Mouse (Mus musculus) activated CD4-positive, CD25-positive, alpha-beta regulatory T cell, adult 4 months (primary cell): Measurements from ENCODE around the gene Serhl. TPM values are rescaled to one million over a fixed set of nuclear protein-coding genes. Genes with fewer than 3 reads are reported as not detected.
A peak's percentile ranks its signal among the peaks of the same experiment; 100 is the strongest.
"Not testable (repeated sequence)": the region's sequence is repeated elsewhere in the genome, so short reads cannot be mapped to it uniquely, and the experiment has no call there.

ENCODE experiments used
- ATAC-seq: one replicate; pipeline ENCODE4 v1.8.0; 2017
- polyA plus RNA-seq, 2 experiments: library from polyadenylated mRNA; unstranded; fragments of 100-300 nt; shearing (Covaris generic); gene quantifications; one replicate each; pipeline ENCODE4 v1.2.1; 2017

Gene Serhl
- 10 to 100 TPM; 79.0 to 82.8 TPM for polyA plus RNA-seq

- no peak for ATAC-seq
These were observed at the start of gene Serhl for GRCm38 (mm10) chr15:83089429-83089605. TSS of gene Serhl (plus strand) at chr15:83089506.

GRCm38 (mm10) chr15:83040156-83040555 is 49.1 kb upstream of the Serhl start:
- no peak for ATAC-seq

DNA sequence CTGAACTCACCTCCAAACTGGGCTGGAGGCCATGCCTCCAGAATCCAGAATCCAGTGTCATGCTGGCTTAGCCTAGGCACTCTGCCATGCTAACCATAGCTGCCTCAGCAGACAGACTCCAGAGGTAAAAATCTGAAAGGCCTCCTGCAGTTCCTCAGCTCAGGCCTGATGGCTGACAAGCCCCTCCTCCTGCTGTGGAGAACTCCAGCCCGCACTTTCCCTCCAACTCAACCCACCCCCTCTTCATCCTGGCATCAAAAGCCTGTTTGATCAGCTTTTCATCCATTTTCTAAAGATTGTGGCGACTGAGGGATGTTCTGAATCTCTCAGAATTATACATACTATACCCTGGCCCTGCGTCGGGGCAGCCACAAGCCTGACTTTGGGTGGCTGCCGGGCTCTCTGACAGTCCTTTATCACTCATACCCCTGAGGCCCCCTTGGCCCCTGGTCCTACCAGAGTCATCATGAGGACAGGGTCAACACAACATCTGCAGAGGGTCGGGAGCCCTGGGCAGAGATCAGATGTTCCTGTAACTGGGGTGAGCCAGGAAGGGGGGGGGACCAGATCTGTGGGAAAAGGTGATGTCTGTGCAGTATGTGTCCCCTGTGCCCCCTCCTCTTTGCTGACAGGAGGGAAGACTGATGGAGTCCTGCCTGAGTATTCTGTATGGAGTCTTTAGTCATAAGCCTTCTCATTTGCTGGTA is 46.5 kb upstream of the Serhl start:
- no peak for ATAC-seq

DNA sequence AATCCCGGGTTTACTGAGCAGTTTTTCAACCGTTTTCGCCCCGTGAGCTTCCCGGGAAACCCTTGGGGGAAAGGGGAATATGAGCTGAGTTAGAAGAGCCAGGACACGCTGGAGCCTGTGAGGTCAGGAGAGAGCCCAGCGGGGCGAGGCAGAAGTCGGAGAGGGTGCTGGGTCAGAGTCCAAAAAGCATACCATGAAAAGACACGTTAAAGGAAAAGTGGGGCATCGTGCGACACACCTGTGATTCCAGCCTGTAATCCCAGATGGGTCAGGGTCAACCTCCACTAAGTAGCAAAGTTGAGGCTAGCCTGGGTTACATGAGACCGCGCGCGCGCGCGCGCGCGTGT is 46.0 kb upstream of the Serhl start:
- no peak for ATAC-seq

GRCm38 (mm10) chr15:83045565-83045964 is 43.7 kb upstream of the Serhl start:
- ATAC-seq: not testable (repeated sequence)

- no peak for ATAC-seq
These were observed 43.0 kb upstream of the Serhl start for GRCm38 (mm10) chr15:83046308-83046707.

- no peak for ATAC-seq
These were observed 42.6 kb upstream of the Serhl start for GRCm38 (mm10) chr15:83046730-83047129.

DNA sequence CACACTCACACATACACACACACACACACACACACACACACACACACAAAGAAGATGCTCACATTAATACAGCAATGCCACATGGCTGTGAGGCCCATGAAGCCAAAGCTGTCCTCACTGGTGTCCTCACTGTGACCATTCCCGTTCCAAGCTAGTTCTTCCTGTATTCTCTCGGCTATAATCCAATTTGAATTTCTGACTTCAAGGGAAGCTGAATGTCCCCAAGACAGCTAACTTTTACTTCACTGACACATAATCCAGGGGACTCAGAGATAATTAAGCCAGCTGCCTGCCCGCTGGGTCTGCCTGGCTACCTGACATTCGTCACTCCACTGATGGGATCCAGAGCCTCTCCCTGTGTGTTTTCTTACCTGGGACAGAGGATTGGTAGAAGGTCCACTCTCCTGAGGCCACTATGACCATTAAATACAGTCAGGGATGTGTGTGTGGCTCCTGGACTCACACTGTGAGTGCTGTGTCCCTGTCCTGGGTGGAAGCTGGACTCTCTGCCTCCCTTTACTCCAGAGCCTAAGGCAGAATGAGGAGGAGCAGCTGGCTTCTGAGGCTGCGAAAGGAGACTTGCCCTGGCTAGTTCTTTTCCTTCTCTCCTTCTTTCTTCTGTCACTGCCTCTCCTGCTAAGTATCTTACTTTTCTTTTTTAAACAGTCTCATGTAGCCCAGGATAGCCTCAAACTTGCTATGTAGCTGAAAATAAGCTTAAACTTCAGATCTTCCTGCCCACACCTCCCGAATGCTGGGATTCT is 36.8 kb upstream of the Serhl start:
- ATAC-seq: no peak

DNA sequence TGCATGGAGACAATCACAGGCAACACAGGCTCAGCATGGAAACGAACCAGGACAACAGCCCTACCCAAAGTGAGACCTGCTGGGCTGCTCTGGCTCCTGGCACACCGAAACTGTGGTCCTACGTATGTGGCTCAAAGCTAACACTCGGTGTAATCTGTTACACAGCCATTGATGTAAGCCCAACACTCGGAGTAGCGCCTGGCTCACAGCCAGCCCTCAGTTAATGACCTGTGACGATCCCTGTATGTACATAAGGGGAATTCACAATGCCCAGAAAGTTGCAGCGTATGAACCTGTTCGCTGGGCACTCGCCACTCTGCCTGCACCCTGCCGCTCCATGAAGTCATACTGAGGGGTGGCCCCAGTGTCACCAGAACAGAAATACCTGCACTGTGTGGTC is 36.0 kb upstream of the Serhl start:
- no peak for ATAC-seq

DNA sequence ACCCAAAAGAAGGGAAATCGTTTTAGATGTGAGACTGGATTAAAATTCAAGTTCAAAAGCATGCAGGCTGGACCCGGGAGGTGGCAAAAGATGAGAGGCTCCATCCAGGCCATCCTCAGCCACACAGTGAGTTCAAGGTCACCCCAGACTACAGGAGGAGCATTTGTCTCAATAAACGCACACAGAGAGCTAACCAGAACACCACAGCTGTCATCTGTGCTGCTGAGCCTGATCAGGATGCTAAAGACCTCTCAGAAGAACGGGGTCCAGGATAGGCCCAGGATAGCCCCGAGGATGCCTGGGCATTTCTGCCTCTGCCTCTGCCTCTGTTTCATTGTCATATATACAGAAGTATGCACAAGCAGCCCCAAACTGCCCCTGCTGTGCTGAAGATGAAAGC is 33.7 kb upstream of the Serhl start:
- ATAC-seq: no peak

- ATAC-seq: no peak
These were observed 32.8 kb upstream of the Serhl start for GRCm38 (mm10) chr15:83056378-83057083.

DNA sequence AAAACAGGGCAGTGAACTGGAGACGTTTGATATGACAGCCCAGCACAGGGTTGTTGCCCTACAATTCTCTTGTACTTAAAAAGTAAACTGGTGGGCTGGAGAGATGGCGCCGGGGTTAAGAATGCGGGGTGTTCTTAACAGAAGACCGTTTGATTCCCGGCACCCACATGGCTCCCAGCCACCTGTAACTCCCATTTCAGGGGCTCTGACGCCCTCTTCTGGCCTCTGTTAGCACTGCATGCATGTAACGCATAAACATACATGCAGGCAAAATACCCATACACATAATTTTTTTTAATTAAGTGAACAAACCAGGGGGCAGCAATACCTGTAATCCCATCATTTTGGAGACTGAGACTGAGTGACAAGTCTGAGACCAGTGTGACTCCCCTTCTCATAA is 31.8 kb upstream of the Serhl start:
- ATAC-seq: no peak

GRCm38 (mm10) chr15:83059233-83059660 is 30.1 kb upstream of the Serhl start:
- ATAC-seq: no peak

GRCm38 (mm10) chr15:83061689-83062088 is 27.6 kb upstream of the Serhl start:
- no peak for ATAC-seq

DNA sequence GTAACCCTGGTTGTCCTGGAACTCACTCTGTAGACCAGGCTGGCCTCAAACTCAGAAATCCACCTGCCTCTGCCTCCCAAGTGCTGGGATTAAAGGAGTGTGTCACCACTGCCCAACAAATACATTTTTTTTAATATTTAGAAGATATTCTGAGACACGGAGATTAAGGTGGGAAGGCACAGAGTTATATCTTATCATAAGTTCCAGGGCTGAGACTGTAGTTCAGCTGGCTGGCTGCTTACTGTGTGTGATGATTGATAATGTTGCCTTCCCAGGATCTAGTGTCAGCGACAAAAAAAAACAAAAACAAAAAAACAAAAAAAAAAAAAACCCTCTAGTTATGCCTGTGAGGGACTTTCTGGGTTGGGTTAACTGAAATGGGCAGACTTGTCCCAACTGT is 26.7 kb upstream of the Serhl start:
- ATAC-seq: not testable (repeated sequence)

DNA sequence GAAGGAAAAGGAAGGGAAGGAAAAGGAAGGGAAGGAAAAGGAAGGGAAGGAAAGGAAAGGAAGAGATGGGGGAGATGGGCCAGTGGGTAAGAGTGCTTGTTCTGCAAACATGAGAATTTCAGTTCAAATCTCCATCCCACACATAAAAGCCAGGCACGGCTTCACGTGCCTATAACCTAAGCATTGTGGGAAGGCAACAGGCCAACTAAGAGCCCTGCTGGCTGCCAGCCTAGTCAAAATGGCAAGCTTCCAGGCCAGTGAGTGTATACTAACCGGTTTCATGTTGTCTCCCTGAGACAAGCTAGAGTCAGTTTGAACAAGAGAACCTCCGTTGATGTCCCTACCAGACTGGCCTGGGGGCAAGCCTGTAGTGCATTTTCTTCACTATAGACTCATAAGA is 23.8 kb upstream of the Serhl start:
- ATAC-seq: no peak

- ATAC-seq: no peak
These were observed 21.0 kb upstream of the Serhl start for GRCm38 (mm10) chr15:83068270-83068669.

GRCm38 (mm10) chr15:83070942-83071341 is 18.4 kb upstream of the Serhl start:
- ATAC-seq: no peak

DNA sequence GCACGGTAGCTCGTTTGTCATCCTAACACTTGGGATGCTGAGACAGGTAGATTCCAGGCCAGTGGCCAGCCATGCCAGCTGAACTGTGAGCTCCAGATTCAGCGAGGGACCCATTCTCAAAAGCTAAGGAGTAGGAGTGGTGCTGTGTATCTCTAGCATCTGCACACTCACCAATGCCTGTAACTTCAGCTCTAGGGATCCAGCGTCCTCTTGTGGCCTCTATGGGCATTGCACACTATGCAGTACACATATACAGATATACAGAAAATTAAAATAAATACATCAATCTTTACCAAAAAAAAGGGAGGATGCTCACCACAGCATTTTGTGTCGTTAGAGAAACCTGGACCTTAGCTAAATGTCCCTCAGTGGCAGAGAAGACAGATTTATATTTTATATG is 17.6 kb upstream of the Serhl start:
- ATAC-seq: no peak

- ATAC-seq: no peak
These were observed 15.1 kb upstream of the Serhl start for GRCm38 (mm10) chr15:83074179-83074578.

DNA sequence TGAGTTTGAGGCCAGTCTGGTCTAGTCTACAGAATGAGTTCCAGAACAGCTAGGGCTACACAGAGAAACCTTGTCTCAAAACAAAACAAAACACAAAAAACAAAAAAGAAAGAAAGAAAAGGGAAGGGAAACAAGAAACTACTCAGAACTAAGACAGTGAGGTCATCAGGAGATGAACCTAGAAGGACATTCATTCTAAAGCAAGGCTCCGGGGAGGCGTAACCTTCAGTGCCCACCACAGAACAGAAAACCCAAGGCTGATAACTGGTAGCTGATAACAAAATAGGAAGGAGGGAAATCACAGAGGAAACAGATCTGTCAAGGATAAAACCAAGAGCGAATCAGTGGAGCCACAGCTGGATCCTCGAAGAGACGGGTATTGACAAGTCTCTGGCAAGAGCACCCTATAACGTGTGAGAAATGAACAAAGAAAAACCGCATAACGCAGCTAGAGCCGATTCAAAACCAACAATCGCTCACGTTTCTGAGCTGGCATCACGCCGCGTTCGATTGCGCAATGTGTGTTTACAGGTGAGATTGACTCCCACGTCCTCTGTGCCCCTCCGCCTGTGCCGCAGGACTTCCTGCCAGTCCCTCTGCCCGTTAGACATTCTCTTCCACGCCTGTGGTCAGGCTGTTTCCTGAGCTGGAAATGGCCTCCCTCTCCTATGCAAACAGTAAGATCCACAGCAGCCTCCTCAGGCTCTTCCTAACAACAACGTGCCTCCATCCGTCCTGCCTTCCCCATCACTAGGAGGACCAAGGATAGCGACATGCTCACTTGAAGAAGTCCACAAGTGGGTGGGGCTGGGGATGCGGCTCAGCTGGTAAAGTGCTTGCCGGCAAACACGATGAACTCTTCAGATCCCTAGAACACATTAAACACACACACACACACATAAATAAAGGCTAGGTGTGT is 13.4 kb upstream of the Serhl start:
- ATAC-seq: peak; percentile 68

DNA sequence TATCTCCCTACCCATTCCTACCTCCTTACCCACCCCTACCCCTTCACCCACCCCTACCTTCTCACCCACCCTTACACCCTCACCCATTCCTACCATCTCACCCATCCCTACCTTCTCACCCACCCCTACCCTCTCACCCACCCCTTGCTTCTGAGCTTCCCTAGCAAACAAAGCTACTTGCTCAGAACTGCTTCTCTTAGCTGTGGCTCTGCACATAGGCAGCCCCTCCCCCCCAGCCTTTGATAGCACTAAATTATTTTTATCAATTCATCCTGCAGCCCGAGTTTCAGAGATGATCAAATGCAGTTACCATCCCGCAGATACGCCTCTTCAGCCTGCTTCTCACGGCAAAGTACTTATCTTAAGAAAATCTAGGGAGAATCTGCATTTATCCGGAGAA is 5.8 kb upstream of the Serhl start:
- no peak for ATAC-seq

DNA sequence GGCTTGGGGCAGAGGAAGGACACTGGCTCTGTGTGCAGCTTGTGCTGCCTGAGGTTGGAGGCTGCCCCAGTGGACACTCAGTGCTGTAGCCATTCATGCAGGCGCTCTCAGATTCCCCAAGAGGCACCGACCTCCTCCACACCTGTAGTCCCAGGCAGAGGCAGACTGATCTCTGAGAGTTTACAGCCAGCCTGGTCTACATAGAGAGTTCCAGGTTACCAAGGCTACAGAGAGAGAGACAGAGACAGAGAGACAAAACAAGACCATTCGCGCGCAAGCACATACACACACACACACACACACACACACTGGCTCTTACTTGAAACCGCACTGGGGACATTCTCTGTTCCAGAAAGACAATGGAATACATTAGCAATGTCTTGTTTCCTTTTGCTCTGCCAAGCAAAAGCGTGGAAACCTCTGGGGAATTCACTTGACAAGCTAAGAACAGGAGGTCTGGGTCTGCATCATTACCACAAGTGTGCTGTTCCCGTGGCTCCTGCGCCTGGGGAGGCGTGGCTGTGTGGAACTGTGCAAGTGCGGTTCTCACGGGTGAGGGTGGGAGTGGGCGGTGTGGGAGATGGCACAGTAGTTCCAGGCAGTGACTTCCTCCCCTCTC is 5.2 kb upstream of the Serhl start:
- ATAC-seq: no peak
